Mouse (Mus musculus) frontal cortex, postnatal 10 days (tissue): ENCODE results near the gene Dbh.

Experiments used
- DNase-seq, 2 experiments: peaks; one replicate each; pipeline ENCODE4 v3.0.0; 2022; ENCODE audit warnings: low spot score in 2 of 2, mixed read lengths in 1 of 2

The Dbh gene

GRCm38 (mm10) chr2:27164796-27165590 lies at the start of gene Dbh:
Dbh (plus strand) TSS chr2:27165233.
- DNase-seq = peak in 1 of 2 experiments; percentile 64

- no peak for DNase-seq
Observed at GRCm38 (mm10) chr2:27118452-27118851, 46.6 kb upstream of the Dbh start.

GRCm38 (mm10) chr2:27119766-27120165 lies 45.3 kb upstream of the Dbh start:
- no peak for DNase-seq

- peak in 1 of 2 experiments; percentile 44 for DNase-seq
Observed at GRCm38 (mm10) chr2:27120241-27120641, 44.8 kb upstream of the Dbh start.

- DNase-seq = no peak
Observed at GRCm38 (mm10) chr2:27121626-27122355, 43.2 kb upstream of the Dbh start.

- DNase-seq = no peak
Observed at GRCm38 (mm10) chr2:27122578-27122977, 42.5 kb upstream of the Dbh start.

- DNase-seq = no peak
Observed at GRCm38 (mm10) chr2:27123121-27123520, 41.9 kb upstream of the Dbh start.

GRCm38 (mm10) chr2:27125979-27126378 lies 39.1 kb upstream of the Dbh start:
- DNase-seq = no peak

GRCm38 (mm10) chr2:27126496-27126895 lies 38.5 kb upstream of the Dbh start:
- no peak for DNase-seq

GRCm38 (mm10) chr2:27128990-27129389 lies 36.0 kb upstream of the Dbh start:
- DNase-seq = no peak

- DNase-seq = no peak
Observed at GRCm38 (mm10) chr2:27135935-27136334, 29.1 kb upstream of the Dbh start.

GRCm38 (mm10) chr2:27136336-27136735 lies 28.7 kb upstream of the Dbh start:
- no peak for DNase-seq

- DNase-seq = no peak
Observed at GRCm38 (mm10) chr2:27136789-27137188, 28.2 kb upstream of the Dbh start.

GRCm38 (mm10) chr2:27138356-27138755 lies 26.7 kb upstream of the Dbh start:
- no peak for DNase-seq

- peak in 1 of 2 experiments; percentile 54 for DNase-seq
Observed at GRCm38 (mm10) chr2:27141950-27142693, 22.9 kb upstream of the Dbh start, which contains the start of gene Fam163b. Fam163b (minus strand) TSS chr2:27142491.

GRCm38 (mm10) chr2:27144957-27145356 lies 20.1 kb upstream of the Dbh start:
- DNase-seq = no peak

GRCm38 (mm10) chr2:27146840-27147239 lies 18.2 kb upstream of the Dbh start:
- no peak for DNase-seq

- DNase-seq = no peak
Observed at GRCm38 (mm10) chr2:27149457-27149856, 15.6 kb upstream of the Dbh start.

GRCm38 (mm10) chr2:27154466-27155185 lies 10.4 kb upstream of the Dbh start:
- DNase-seq = no peak

- no peak for DNase-seq
Observed at GRCm38 (mm10) chr2:27156596-27156995, 8.4 kb upstream of the Dbh start.

- DNase-seq = no peak
Observed at GRCm38 (mm10) chr2:27161526-27161925, 3.5 kb upstream of the Dbh start.

GRCm38 (mm10) chr2:27162656-27163055 lies 2.4 kb upstream of the Dbh start:
- peak; percentile 40 to 63 for DNase-seq
